Mouse (Mus musculus) hindbrain, embryonic 14.5 days (tissue): ENCODE data around the gene Bola2. TPM values are rescaled to one million over a fixed set of nuclear protein-coding genes. Genes with fewer than 3 reads are reported as not detected.
"Not testable (repeated sequence)": the region's sequence is repeated elsewhere in the genome, so short reads cannot be mapped to it uniquely, and the experiment has no call there.

Source experiments
- ATAC-seq: fragments of 200-750 bp; cut with Nextera tagmentation; 2 replicates; pipeline ENCODE4 v1.8.0; 2017; ENCODE audit warnings: moderate number of reproducible peaks, mild to moderate bottlenecking, moderate TSS enrichment, moderate library complexity; ENCODE audit not compliant: low FRiP score
- DNase-seq: peaks from one replicate; pipeline ENCODE4 v3.0.0-alpha.2; 2015; ENCODE audit warnings: low spot score
- H3K27ac ChIP-seq: fragments of 300-500 bp; sonication (generic); 2 replicates; pipeline ENCODE4 v1.5.1; 2014; ENCODE audit warnings: mild to moderate bottlenecking, moderate library complexity
- H3K27me3 ChIP-seq: fragments of 300-500 bp; sonication (generic); 2 replicates; pipeline ENCODE4 v1.6.1; 2014; ENCODE audit warnings: mild to moderate bottlenecking, low read length, mixed read lengths; ENCODE audit not compliant: control insufficient read depth, insufficient read depth
- H3K36me3 ChIP-seq: fragments of 300-500 bp; sonication (generic); replicated peaks from 2 replicates; pipeline ENCODE4 v1.6.1; 2014; ENCODE audit not compliant: control insufficient read depth, insufficient read depth
- H3K4me1 ChIP-seq: fragments of 300-500 bp; sonication (generic); replicated peaks from 2 replicates; pipeline ENCODE4 v1.6.1; 2014; ENCODE audit warnings: antibody characterized with exemption, low read length, mixed read lengths; ENCODE audit not compliant: control insufficient read depth, insufficient read depth
- H3K4me2 ChIP-seq: fragments of 300-500 bp; sonication (generic); replicated peaks from 2 replicates; pipeline ENCODE4 v1.6.1; 2014; ENCODE audit warnings: mild to moderate bottlenecking, moderate library complexity
- H3K4me3 ChIP-seq: fragments of 300-500 bp; sonication (generic); replicated peaks from 2 replicates; pipeline ENCODE4 v1.5.1; 2014; ENCODE audit warnings: mild to moderate bottlenecking, low read length
- H3K9ac ChIP-seq: fragments of 300-500 bp; sonication (generic); 2 replicates; pipeline ENCODE4 v1.6.1; 2014
- H3K9me3 ChIP-seq: fragments of 300-500 bp; sonication (generic); 2 replicates; pipeline ENCODE4 v1.6.1; 2016; ENCODE audit warnings: low read length; ENCODE audit not compliant: control insufficient read depth
- WGBS: fragments of 180-500 bp; shearing (Covaris S2); extraction: QIAGEN DNeasy Blood & Tissue Kit; methylation state at CpG from one replicate; pipeline ENCODE4 v1.1.7; 2014; 5-methylcytosine and 5-hydroxymethylcytosine counted together
- polyA plus RNA-seq: library from polyadenylated mRNA; unstranded; fragments of >200 nt; fragmentation: Nextera tagmentation; extraction: Ambion mirVana; gene quantifications from 2 replicates; pipeline ENCODE4 v1.2.1, GENCODE M21; 2014

The Bola2 gene
- polyA plus RNA-seq, 1 experiment from 2014 or later: 159 TPM

GRCm38 (mm10) chr7:126678545-126679341 is 16.5 kb upstream of the Bola2 start:
- ATAC-seq: no peak
- Histone ChIP-seq H3K27me3 (no peaks in the 10 kb centered on the region), H3K4me2 (no peak overlapping the region), H3K9me3 (no peaks in the 10 kb centered on the region), H3K4me3 (no peak overlapping the region), H3K36me3 (peaks cover 9% of the 10 kb centered on the region; the same call in 1 of the 2 replicates), H3K9ac (no peak overlapping the region), H3K27ac (no peak overlapping the region), H3K4me1 (no peaks in the 10 kb centered on the region)
- no peak for DNase-seq
- WGBS: 88% methylated on average over 8 of the region's 8 CpGs

- no peaks in the 10 kb centered on the region for H3K27me3 ChIP-seq
- no peak overlapping the region for H3K9ac ChIP-seq
- 0 out of 2 replicates have a peak, but pooled peaks cover 9% of the 10 kb centered on the region for H3K36me3 ChIP-seq
- H3K4me1 ChIP-seq: no peaks in the 10 kb centered on the region
- no peak overlapping the region for H3K27ac ChIP-seq
- H3K4me3 ChIP-seq: no peak overlapping the region
- ATAC-seq (no peak), DNase-seq (no peak)
- no peaks in the 10 kb centered on the region for H3K9me3 ChIP-seq
- no peak overlapping the region for H3K4me2 ChIP-seq
- whole genome bisulfite sequencing: 95% methylated on average over 5 of the region's 5 CpGs
Measured at GRCm38 (mm10) chr7:126679683-126680082, 15.5 kb upstream of the Bola2 start.

GRCm38 (mm10) chr7:126681221-126681620 is 14.0 kb upstream of the Bola2 start:
- Histone ChIP-seq H3K9me3 (no peaks in the 10 kb centered on the region), H3K4me1 (no peaks in the 10 kb centered on the region), H3K27me3 (no peaks in the 10 kb centered on the region), H3K36me3 (no peaks in the 10 kb centered on the region), H3K4me2 (no peak overlapping the region), H3K9ac (no peak overlapping the region), H3K4me3 (no peak overlapping the region), H3K27ac (no peak overlapping the region)
- ATAC-seq (no peak), DNase-seq (no peak)
- WGBS: 93% methylated on average over 5 of the region's 5 CpGs

- not testable (repeated sequence) for H3K9ac ChIP-seq, DNase-seq, ATAC-seq, H3K9me3 ChIP-seq, H3K27ac ChIP-seq, H3K4me1 ChIP-seq, H3K4me3 ChIP-seq, H3K27me3 ChIP-seq, H3K4me2 ChIP-seq
- peaks cover 29% of the 10 kb centered on the region for H3K36me3 ChIP-seq
- 74% methylated on average over 4 of the region's 4 CpGs for WGBS
Measured at GRCm38 (mm10) chr7:126688156-126688555, 7.0 kb upstream of the Bola2 start.

- no peak overlapping the region for H3K4me2 ChIP-seq
- no peak overlapping the region for H3K9ac ChIP-seq
- WGBS: 93% methylated on average over 3 of the region's 3 CpGs
- no peaks in the 10 kb centered on the region; the same call in 1 of the 2 replicates for H3K4me1 ChIP-seq
- no peaks in the 10 kb centered on the region for H3K9me3 ChIP-seq
- H3K4me3 ChIP-seq: no peak overlapping the region
- H3K36me3 ChIP-seq: peaks cover 29% of the 10 kb centered on the region
- no peak for ATAC-seq
- H3K27ac ChIP-seq: no peak overlapping the region
- H3K27me3 ChIP-seq: no peaks in the 10 kb centered on the region
- DNase-seq: no peak
Measured at GRCm38 (mm10) chr7:126689021-126689420, 6.2 kb upstream of the Bola2 start.

- no peak for DNase-seq
- Histone ChIP-seq H3K36me3 (peaks cover 29% of the 10 kb centered on the region), H3K4me1 (peaks cover 6% of the 10 kb centered on the region), H3K9ac (no peak overlapping the region), H3K27ac (no peak overlapping the region), H3K4me3 (no peak overlapping the region), H3K4me2 (no peak overlapping the region), H3K9me3 (no peaks in the 10 kb centered on the region), H3K27me3 (no peaks in the 10 kb centered on the region)
- WGBS: 89% methylated on average over 3 of the region's 3 CpGs
- no peak for ATAC-seq
Measured at GRCm38 (mm10) chr7:126690737-126691136, 4.5 kb upstream of the Bola2 start.

GRCm38 (mm10) chr7:126691676-126692075 is 3.5 kb upstream of the Bola2 start:
- Histone ChIP-seq H3K27me3 (no peaks in the 10 kb centered on the region), H3K9me3 (no peaks in the 10 kb centered on the region), H3K4me2 (no peak overlapping the region), H3K4me1 (peaks cover 9% of the 10 kb centered on the region), H3K4me3 (no peak overlapping the region), H3K27ac (no peak overlapping the region), H3K36me3 (peaks cover 29% of the 10 kb centered on the region), H3K9ac (no peak overlapping the region)
- 97% methylated on average over 4 of the region's 5 CpGs for WGBS
- ATAC-seq (no peak), DNase-seq (no peak)

GRCm38 (mm10) chr7:126692426-126692825 is 2.8 kb upstream of the Bola2 start:
- no peaks in the 10 kb centered on the region for H3K9me3 ChIP-seq
- H3K4me3 ChIP-seq: no peak overlapping the region
- no peak for DNase-seq
- 97% methylated on average over 26 of the region's 26 CpGs for WGBS
- ATAC-seq: no peak
- peaks cover 17% of the 10 kb centered on the region for H3K4me1 ChIP-seq
- H3K27me3 ChIP-seq: no peaks in the 10 kb centered on the region
- H3K4me2 ChIP-seq: no peak overlapping the region
- H3K9ac ChIP-seq: no peak overlapping the region
- peaks cover 32% of the 10 kb centered on the region for H3K36me3 ChIP-seq
- H3K27ac ChIP-seq: no peak overlapping the region

GRCm38 (mm10) chr7:126693256-126693655 is 1.9 kb upstream of the Bola2 start:
- WGBS: 30% methylated on average over 3 of the region's 3 CpGs
- Histone ChIP-seq H3K4me2 (peak overlapping the region; percentile 68), H3K36me3 (peaks cover 40% of the 10 kb centered on the region), H3K4me3 (no peak overlapping the region), H3K27ac (no peak overlapping the region), H3K9ac (no peak overlapping the region), H3K4me1 (peaks cover 17% of the 10 kb centered on the region), H3K9me3 (no peaks in the 10 kb centered on the region), H3K27me3 (no peaks in the 10 kb centered on the region)
- DNase-seq (peak; percentile 89), ATAC-seq (no peak)
